Mouse (Mus musculus): ENCODE results near the gene H2-Q6. TPM values are rescaled to one million over a fixed set of nuclear protein-coding genes. Genes with fewer than 3 reads are reported as not detected.
"Not testable (repeated sequence)": the region's sequence is repeated elsewhere in the genome, so short reads cannot be mapped to it uniquely, and the experiment has no call there.

H2-Q6 gene
- polyA plus RNA-seq, 1 experiment from 2014 or later, result 0.60 TPM

DNA sequence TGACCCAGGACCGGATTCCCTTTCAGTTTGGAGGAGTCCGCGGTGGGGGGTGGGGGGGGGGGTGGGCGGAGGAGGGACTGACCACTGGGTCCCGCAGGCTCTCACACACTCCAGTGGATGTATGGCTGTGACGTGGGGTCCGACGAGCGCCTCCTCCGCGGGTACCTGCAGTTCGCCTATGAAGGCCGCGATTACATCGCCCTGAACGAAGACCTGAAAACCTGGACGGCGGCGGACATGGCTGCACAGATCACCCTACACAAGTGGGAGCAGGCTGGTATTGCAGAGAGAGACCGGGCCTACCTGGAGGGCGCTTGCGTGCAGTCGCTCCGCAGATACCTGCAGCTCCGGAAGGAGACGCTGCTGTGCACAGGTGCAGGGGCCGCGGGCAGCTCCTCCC is 824 bp downstream of the H2-Q6 start:
- H3K36me3 ChIP-seq (ENCODE audit: control insufficient read depth, insufficient read depth, low read length); H3K27ac ChIP-seq (ENCODE audit: low read depth, low read length); H3K4me1 ChIP-seq (replicated peaks; ENCODE audit: control insufficient read depth, insufficient read depth, low read length); H3K27me3 ChIP-seq (ENCODE audit: control insufficient read depth, insufficient read depth, low read length); H3K9ac ChIP-seq (ENCODE audit: low read depth, low read length); H3K9me3 ChIP-seq (ENCODE audit: control insufficient read depth, low read length): not testable (repeated sequence)
- peak; percentile 21; the same call in 1 of the 2 replicates for ATAC-seq (ENCODE audit: low FRiP score)
- Histone ChIP-seq H3K4me3 (ENCODE audit: low read depth, low read length) (peak overlapping the region; percentile 36; the same call in 1 of the 2 replicates), H3K4me2 (replicated peaks; ENCODE audit: low read depth, low read length) (peak overlapping the region; percentile 69)
- WGBS, result 17% methylated on average over 28 of the region's 28 CpGs
- peak; percentile 48 for DNase-seq (ENCODE audit: low spot score)

DNA sequence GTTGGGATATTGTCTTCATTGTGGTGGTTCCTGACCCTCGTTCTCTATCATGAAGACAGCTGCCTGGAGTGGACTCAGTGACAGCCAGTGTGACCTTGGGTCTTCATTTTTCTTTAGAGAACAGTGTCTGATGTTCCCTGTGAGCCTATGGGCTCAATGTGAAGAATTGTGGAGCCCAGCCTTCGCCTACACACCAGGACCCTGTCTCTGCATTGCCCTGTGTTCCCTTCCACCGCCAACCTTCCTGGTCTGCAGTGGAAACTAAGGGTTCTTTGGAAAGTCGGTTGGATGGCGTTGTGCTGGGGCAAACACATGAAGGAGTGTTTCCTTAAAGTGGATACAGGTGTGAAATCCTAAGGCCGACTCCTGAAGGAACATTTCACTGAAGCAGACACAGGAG is 4.2 kb downstream of the H2-Q6 start:
- H3K4me1 ChIP-seq (replicated peaks; ENCODE audit: control insufficient read depth, insufficient read depth, low read length); H3K4me2 ChIP-seq (replicated peaks; ENCODE audit: low read depth, low read length); H3K9me3 ChIP-seq (ENCODE audit: control insufficient read depth, low read length); H3K4me3 ChIP-seq (ENCODE audit: low read depth, low read length); ATAC-seq (ENCODE audit: low FRiP score); H3K27me3 ChIP-seq (ENCODE audit: control insufficient read depth, insufficient read depth, low read length); H3K9ac ChIP-seq (ENCODE audit: low read depth, low read length); H3K36me3 ChIP-seq (ENCODE audit: control insufficient read depth, insufficient read depth, low read length); DNase-seq (ENCODE audit: low spot score); H3K27ac ChIP-seq (ENCODE audit: low read depth, low read length): not testable (repeated sequence)
- 90% methylated on average over 6 of the region's 6 CpGs for WGBS

DNA sequence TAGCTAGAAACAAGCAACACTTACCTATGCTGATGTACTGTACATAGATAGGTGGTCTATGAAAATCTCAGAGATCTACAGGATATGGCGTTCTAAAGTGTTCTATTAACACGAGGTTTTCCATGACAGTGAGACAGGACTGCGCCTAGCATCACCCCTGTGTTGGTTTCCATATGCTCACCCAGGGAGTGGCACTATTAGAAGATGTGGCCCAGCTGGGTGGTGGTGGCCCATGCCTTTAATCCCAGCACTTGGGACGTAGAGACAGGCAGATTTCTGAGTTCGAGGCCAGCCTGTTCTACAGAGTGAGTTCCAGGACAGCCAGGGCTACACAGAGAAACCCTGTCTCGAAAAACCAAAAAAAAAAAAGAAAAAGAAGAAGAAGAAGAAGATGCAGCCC is 6.0 kb downstream of the H2-Q6 start:
- not testable (repeated sequence) for DNase-seq (ENCODE audit: low spot score); H3K36me3 ChIP-seq (ENCODE audit: control insufficient read depth, insufficient read depth, low read length); H3K9me3 ChIP-seq (ENCODE audit: control insufficient read depth, low read length); H3K4me3 ChIP-seq (ENCODE audit: low read depth, low read length); H3K4me1 ChIP-seq (replicated peaks; ENCODE audit: control insufficient read depth, insufficient read depth, low read length); H3K27ac ChIP-seq (ENCODE audit: low read depth, low read length); ATAC-seq (ENCODE audit: low FRiP score); H3K4me2 ChIP-seq (replicated peaks; ENCODE audit: low read depth, low read length); H3K9ac ChIP-seq (ENCODE audit: low read depth, low read length); H3K27me3 ChIP-seq (ENCODE audit: control insufficient read depth, insufficient read depth, low read length)
- 84% methylated on average over 6 of the region's 6 CpGs for WGBS

GRCm38 (mm10) chr17:35432167-35432566 is 7.5 kb downstream of the H2-Q6 start:
- H3K4me2 ChIP-seq (replicated peaks; ENCODE audit: low read depth, low read length); DNase-seq (ENCODE audit: low spot score); ATAC-seq (ENCODE audit: low FRiP score); H3K9me3 ChIP-seq (ENCODE audit: control insufficient read depth, low read length); H3K4me3 ChIP-seq (ENCODE audit: low read depth, low read length); H3K27ac ChIP-seq (ENCODE audit: low read depth, low read length); H3K36me3 ChIP-seq (ENCODE audit: control insufficient read depth, insufficient read depth, low read length); H3K9ac ChIP-seq (ENCODE audit: low read depth, low read length); H3K27me3 ChIP-seq (ENCODE audit: control insufficient read depth, insufficient read depth, low read length); H3K4me1 ChIP-seq (replicated peaks; ENCODE audit: control insufficient read depth, insufficient read depth, low read length): not testable (repeated sequence)
- 88% methylated on average over 2 of the region's 3 CpGs for WGBS

- peak; percentile 82 for DNase-seq (ENCODE audit: low spot score)
- ATAC-seq (ENCODE audit: low FRiP score); H3K27ac ChIP-seq (ENCODE audit: low read depth, low read length); H3K9ac ChIP-seq (ENCODE audit: low read depth, low read length); H3K4me1 ChIP-seq (replicated peaks; ENCODE audit: control insufficient read depth, insufficient read depth, low read length); H3K27me3 ChIP-seq (ENCODE audit: control insufficient read depth, insufficient read depth, low read length); H3K36me3 ChIP-seq (ENCODE audit: control insufficient read depth, insufficient read depth, low read length); H3K4me2 ChIP-seq (replicated peaks; ENCODE audit: low read depth, low read length); H3K4me3 ChIP-seq (ENCODE audit: low read depth, low read length); H3K9me3 ChIP-seq (ENCODE audit: control insufficient read depth, low read length): not testable (repeated sequence)
- 7% methylated on average over 8 of the region's 8 CpGs for WGBS
Measured at GRCm38 (mm10) chr17:35434836-35435235, 10.2 kb downstream of the H2-Q6 start.

- not testable (repeated sequence) for ATAC-seq (ENCODE audit: low FRiP score); H3K27me3 ChIP-seq (ENCODE audit: control insufficient read depth, insufficient read depth, low read length)
- WGBS, result 80% methylated on average over 3 of the region's 3 CpGs
Measured at GRCm38 (mm10) chr17:35435577-35435976, 10.9 kb downstream of the H2-Q6 start.

DNA sequence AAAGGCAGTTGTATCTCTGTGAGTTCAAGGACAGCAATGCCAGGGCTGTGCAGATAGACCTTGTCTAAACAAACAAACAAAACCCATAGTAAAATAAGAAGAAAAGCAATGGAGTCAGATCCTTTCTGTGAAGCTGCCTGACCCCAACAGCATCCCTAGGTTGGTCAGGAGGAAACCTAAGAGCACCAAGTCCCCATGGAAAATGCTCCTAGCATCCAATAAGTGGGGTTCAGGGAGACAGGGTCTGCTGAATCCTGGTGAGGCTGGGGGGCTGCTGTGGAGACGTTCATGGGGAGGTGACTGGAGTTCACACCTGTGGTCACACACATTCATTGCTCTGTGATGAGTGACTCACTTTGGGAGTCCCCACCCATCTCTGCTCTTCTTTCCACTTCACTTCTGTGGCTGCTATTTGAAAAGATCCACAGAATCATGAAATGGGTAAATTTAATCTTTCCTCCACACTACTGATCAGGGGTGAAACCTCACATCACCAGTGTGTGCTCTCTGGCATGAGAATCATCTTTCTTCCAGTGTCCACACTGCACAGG is 12.8 kb downstream of the H2-Q6 start:
- H3K9ac ChIP-seq (ENCODE audit: low read depth, low read length); H3K4me1 ChIP-seq (replicated peaks; ENCODE audit: control insufficient read depth, insufficient read depth, low read length); H3K4me3 ChIP-seq (ENCODE audit: low read depth, low read length); DNase-seq (ENCODE audit: low spot score); H3K27ac ChIP-seq (ENCODE audit: low read depth, low read length); ATAC-seq (ENCODE audit: low FRiP score); H3K4me2 ChIP-seq (replicated peaks; ENCODE audit: low read depth, low read length); H3K27me3 ChIP-seq (ENCODE audit: control insufficient read depth, insufficient read depth, low read length); H3K36me3 ChIP-seq (ENCODE audit: control insufficient read depth, insufficient read depth, low read length); H3K9me3 ChIP-seq (ENCODE audit: control insufficient read depth, low read length): not testable (repeated sequence)
- WGBS, result 64% methylated on average over 1 of the region's 1 CpGs

More at GRCm38 (mm10) chr17:35435577-35435976, 10.9 kb downstream of the H2-Q6 start:
- not testable (repeated sequence) for H3K27ac ChIP-seq (ENCODE audit: low read depth, low read length); H3K36me3 ChIP-seq (ENCODE audit: control insufficient read depth, insufficient read depth, low read length); H3K4me2 ChIP-seq (replicated peaks; ENCODE audit: low read depth, low read length); H3K9me3 ChIP-seq (ENCODE audit: control insufficient read depth, low read length); H3K9ac ChIP-seq (ENCODE audit: low read depth, low read length); H3K4me1 ChIP-seq (replicated peaks; ENCODE audit: control insufficient read depth, insufficient read depth, low read length); H3K4me3 ChIP-seq (ENCODE audit: low read depth, low read length); DNase-seq (ENCODE audit: low spot score)

DNA sequence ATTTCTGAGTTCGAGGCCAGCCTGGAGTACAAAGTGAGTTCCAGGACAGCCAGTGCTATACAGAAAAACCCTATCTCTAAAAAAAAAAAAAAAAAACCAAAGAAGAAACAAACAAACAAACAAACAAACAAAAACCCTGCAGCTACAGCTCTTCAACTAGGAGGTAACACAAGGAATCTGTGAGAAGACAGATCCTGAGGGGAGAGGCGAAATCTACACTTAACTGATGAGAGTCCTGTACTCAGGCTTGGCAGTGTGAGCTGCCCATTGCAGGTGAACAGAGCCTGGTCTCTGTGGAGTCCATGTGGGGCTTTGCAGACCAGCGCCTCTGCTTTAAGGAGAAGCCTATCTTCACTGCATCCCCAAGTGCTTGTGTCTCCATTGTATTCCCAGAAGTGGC is 13.7 kb downstream of the H2-Q6 start:
- WGBS, result 84% methylated on average over 1 of the region's 3 CpGs
- not testable (repeated sequence) for DNase-seq (ENCODE audit: low spot score); H3K4me2 ChIP-seq (replicated peaks; ENCODE audit: low read depth, low read length); H3K9ac ChIP-seq (ENCODE audit: low read depth, low read length); ATAC-seq (ENCODE audit: low FRiP score); H3K4me1 ChIP-seq (replicated peaks; ENCODE audit: control insufficient read depth, insufficient read depth, low read length); H3K27ac ChIP-seq (ENCODE audit: low read depth, low read length); H3K4me3 ChIP-seq (ENCODE audit: low read depth, low read length); H3K9me3 ChIP-seq (ENCODE audit: control insufficient read depth, low read length); H3K27me3 ChIP-seq (ENCODE audit: control insufficient read depth, insufficient read depth, low read length); H3K36me3 ChIP-seq (ENCODE audit: control insufficient read depth, insufficient read depth, low read length)

GRCm38 (mm10) chr17:35438885-35439284 is 14.2 kb downstream of the H2-Q6 start, which contains the start of gene H2-Q7:
TSS of gene H2-Q7 (plus strand) at chr17:35439155.
- Histone ChIP-seq H3K9ac (ENCODE audit: low read depth, low read length) (peak within 1 kb of the TSS; percentile 68), H3K4me2 (replicated peaks; ENCODE audit: low read depth, low read length) (peak within 1 kb of the TSS; percentile 96), H3K4me3 (ENCODE audit: low read depth, low read length) (peak within 1 kb of the TSS; percentile 47)
- not testable (repeated sequence) for H3K27me3 ChIP-seq (ENCODE audit: control insufficient read depth, insufficient read depth, low read length); H3K9me3 ChIP-seq (ENCODE audit: control insufficient read depth, low read length); H3K27ac ChIP-seq (ENCODE audit: low read depth, low read length); H3K36me3 ChIP-seq (ENCODE audit: control insufficient read depth, insufficient read depth, low read length); H3K4me1 ChIP-seq (replicated peaks; ENCODE audit: control insufficient read depth, insufficient read depth, low read length)
- DNase-seq (ENCODE audit: low spot score), result peak; percentile 84
- 2% methylated on average over 18 of the region's 18 CpGs for WGBS
- peak; percentile 94 for ATAC-seq (ENCODE audit: low FRiP score)

Measured in hindbrain, embryonic 11.5 days (tissue).